Mouse (Mus musculus) intestine, embryonic 15.5 days (tissue): ENCODE results near the gene Pfdn6. TPM values are rescaled to one million over a fixed set of nuclear protein-coding genes. Genes with fewer than 3 reads are reported as not detected.

Experiments
- ATAC-seq: fragments of 200-750 bp; cut with Nextera tagmentation; 2 replicates; pipeline ENCODE4 v1.8.0; 2017; ENCODE audit warnings: moderate TSS enrichment, moderate library complexity
- H3K27ac ChIP-seq: fragments of 300-500 bp; sonication (generic); 2 replicates; pipeline ENCODE4 v1.5.1; 2015; ENCODE audit warnings: mild to moderate bottlenecking, inconsistent platforms
- H3K27me3 ChIP-seq: fragments of 300-500 bp; sonication (generic); replicated peaks from 2 replicates; pipeline ENCODE4 v1.6.1; 2015; ENCODE audit warnings: inconsistent platforms
- H3K36me3 ChIP-seq: fragments of 300-500 bp; sonication (generic); 2 replicates; pipeline ENCODE4 v1.6.1; 2015; ENCODE audit warnings: inconsistent platforms
- H3K4me1 ChIP-seq: fragments of 300-500 bp; sonication (generic); replicated peaks from 2 replicates; pipeline ENCODE4 v1.6.1; 2015; ENCODE audit warnings: inconsistent platforms
- H3K4me2 ChIP-seq: fragments of 300-500 bp; sonication (generic); replicated peaks from 2 replicates; pipeline ENCODE4 v1.6.1; 2015; ENCODE audit warnings: mild to moderate bottlenecking, inconsistent platforms
- H3K4me3 ChIP-seq: fragments of 300-500 bp; sonication (generic); replicated peaks from 2 replicates; pipeline ENCODE4 v1.5.1; 2015; ENCODE audit warnings: inconsistent platforms
- H3K9ac ChIP-seq: fragments of 300-500 bp; sonication (generic); 2 replicates; pipeline ENCODE4 v1.6.1; 2015; ENCODE audit warnings: inconsistent platforms
- H3K9me3 ChIP-seq: fragments of 300-500 bp; sonication (generic); 2 replicates; pipeline ENCODE4 v1.6.1; 2016; ENCODE audit warnings: inconsistent platforms
- WGBS: fragments of 180-500 bp; shearing (Covaris S2); methylation state at CpG from one replicate; pipeline ENCODE4 v1.1.7; 2015; 5-methylcytosine and 5-hydroxymethylcytosine counted together
- polyA plus RNA-seq: library from polyadenylated mRNA; unstranded; fragments of >200 nt; fragmentation: Nextera tagmentation; extraction: Ambion mirVana; gene quantifications from 2 replicates; pipeline ENCODE4 v1.2.1, GENCODE M21; 2015

Pfdn6 gene
- polyA plus RNA-seq, 1 experiment from 2014 or later, result 159 TPM

- Histone ChIP-seq H3K9me3 (no peaks in the 10 kb centered on the region), H3K36me3 (peaks cover 35% of the 10 kb centered on the region), H3K4me3 (peak overlapping the region; percentile 57), H3K4me2 (peak overlapping the region; percentile 77), H3K27ac (no peak overlapping the region), H3K4me1 (peaks cover 33% of the 10 kb centered on the region), H3K27me3 (no peaks in the 10 kb centered on the region), H3K9ac (peak overlapping the region; percentile 53)
- WGBS, result 74% methylated on average over 31 of the region's 31 CpGs
- no peak for ATAC-seq
Measured at GRCm38 (mm10) chr17:33916847-33917655, 23.1 kb downstream of the Pfdn6 start.

DNA sequence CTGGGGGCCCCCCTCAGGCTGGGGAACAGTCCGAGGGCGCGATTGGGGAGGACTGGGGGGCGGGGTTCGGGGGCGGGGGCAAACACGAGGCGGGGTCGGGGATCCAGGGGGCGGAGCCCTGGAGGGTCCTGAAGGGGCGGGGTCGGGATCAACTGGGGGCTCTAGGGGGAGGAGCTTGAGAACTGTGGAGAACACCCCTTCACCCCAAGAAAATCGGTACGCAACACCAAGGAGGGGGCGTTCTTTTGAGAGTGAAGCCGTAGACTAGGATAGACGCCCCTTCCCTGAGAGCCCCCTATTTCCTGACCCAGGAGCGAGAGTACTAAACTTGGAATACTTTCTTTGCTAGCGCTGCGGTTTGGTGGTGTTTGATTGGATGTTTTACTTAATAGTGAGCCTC is 23.8 kb downstream of the Pfdn6 start:
- peak overlapping the region; percentile 77 for H3K4me2 ChIP-seq
- peak overlapping the region; percentile 83 for H3K27ac ChIP-seq
- WGBS, result 2% methylated on average over 20 of the region's 20 CpGs
- peak; percentile 13 for ATAC-seq
- H3K4me1 ChIP-seq, result peaks cover 34% of the 10 kb centered on the region
- peaks cover 42% of the 10 kb centered on the region for H3K36me3 ChIP-seq
- H3K27me3 ChIP-seq, result no peaks in the 10 kb centered on the region
- peak overlapping the region; percentile 53 for H3K9ac ChIP-seq
- peak overlapping the region; percentile 57 for H3K4me3 ChIP-seq
- no peaks in the 10 kb centered on the region for H3K9me3 ChIP-seq

DNA sequence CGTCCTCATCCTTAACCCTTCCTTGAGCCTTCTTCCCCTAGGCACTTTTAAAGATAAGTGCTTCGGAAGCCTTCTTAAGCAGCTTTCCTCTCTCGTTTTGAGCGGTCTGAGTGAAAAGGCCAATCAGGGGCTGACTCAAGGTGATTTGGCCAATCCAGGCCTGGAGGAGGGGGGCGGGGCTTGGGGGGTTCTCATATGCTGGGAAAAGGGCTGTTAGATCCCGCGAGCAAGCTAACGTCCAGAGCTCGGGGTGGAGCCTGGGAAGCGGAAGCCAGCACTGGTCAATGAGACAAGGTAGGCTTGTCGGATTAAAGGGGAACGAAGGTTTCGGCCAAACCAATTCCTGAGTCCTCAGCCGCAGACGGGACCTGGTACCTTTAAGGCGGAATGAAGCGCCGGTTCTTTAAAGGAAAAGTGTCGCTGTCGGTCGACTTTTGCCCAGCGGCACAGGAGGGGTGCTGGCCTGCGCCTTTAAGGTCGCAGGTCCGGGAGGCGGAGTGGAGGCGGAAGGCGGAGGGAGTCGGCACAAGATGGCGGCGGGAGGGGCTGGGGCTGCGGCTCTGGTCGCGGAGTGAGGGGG is 24.4 kb downstream of the Pfdn6 start, which contains the start of the genes Tapbp and Zbtb22:
Gene Tapbp, plus strand, starts transcription at position 229 of the 580 bp plus-strand sequence.
Gene Zbtb22, plus strand, starts transcription at position 234 of the 580 bp plus-strand sequence.
- Histone ChIP-seq H3K36me3 (peaks cover 46% of the 10 kb centered on the region), H3K27ac (peak within 1 kb of the TSS; percentile 83), H3K9ac (peak within 1 kb of the TSS; percentile 53), H3K9me3 (no peaks in the 10 kb centered on the region), H3K4me3 (peak within 1 kb of the TSS; percentile 57), H3K4me2 (peak within 1 kb of the TSS; percentile 77), H3K4me1 (peaks cover 33% of the 10 kb centered on the region), H3K27me3 (no peaks in the 10 kb centered on the region)
- ATAC-seq, result peak; percentile 93
- WGBS, result under 1% methylated on average over 34 of the region's 34 CpGs

- H3K36me3 ChIP-seq, result peaks cover 46% of the 10 kb centered on the region
- H3K27me3 ChIP-seq, result no peaks in the 10 kb centered on the region
- H3K27ac ChIP-seq, result 0 out of 2 replicates have a peak overlapping the region, but pooled peaks have one; percentile 13
- ATAC-seq, result no peak
- peaks cover 38% of the 10 kb centered on the region for H3K4me1 ChIP-seq
- H3K4me2 ChIP-seq, result peak overlapping the region; percentile 77
- peak overlapping the region; percentile 57; the same call in 1 of the 2 replicates for H3K4me3 ChIP-seq
- no peaks in the 10 kb centered on the region for H3K9me3 ChIP-seq
- no peak overlapping the region for H3K9ac ChIP-seq
- 73% methylated on average over 13 of the region's 13 CpGs for WGBS
Measured at GRCm38 (mm10) chr17:33914969-33915391, 25.2 kb downstream of the Pfdn6 start.

DNA sequence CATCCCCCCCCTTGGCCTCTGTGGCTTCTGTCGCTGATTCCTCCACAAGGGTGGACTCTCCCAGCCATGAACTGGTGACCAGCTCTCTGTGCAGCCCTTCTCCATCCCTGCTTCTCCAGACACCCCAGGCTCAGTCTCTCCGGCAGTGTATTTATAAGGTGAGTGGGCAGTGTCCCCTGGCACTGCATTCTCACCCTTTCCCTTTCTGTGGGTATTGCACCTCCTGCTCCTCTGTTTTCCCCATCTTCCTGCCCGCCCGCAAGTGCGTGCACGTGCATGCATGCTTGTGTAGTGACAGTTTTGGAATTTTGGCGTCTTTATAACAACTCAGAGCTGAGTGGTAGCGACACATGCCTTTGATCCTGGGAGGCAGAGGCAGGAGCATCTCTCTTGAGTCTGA is 26.2 kb downstream of the Pfdn6 start:
- WGBS, result 97% methylated on average over 8 of the region's 8 CpGs
- Histone ChIP-seq H3K27ac (no peak overlapping the region), H3K27me3 (no peaks in the 10 kb centered on the region), H3K9ac (no peak overlapping the region), H3K36me3 (peaks cover 46% of the 10 kb centered on the region), H3K9me3 (no peaks in the 10 kb centered on the region), H3K4me3 (no peak overlapping the region), H3K4me2 (no peak overlapping the region), H3K4me1 (peaks cover 36% of the 10 kb centered on the region)
- no peak for ATAC-seq

- WGBS, result 90% methylated on average over 10 of the region's 10 CpGs
- ATAC-seq, result no peak
- peaks cover 32% of the 10 kb centered on the region for H3K4me1 ChIP-seq
Measured at GRCm38 (mm10) chr17:33913264-33913663, 26.9 kb downstream of the Pfdn6 start.

GRCm38 (mm10) chr17:33911813-33912414 is 28.2 kb downstream of the Pfdn6 start:
- no peak overlapping the region for H3K4me3 ChIP-seq
- no peaks in the 10 kb centered on the region for H3K9me3 ChIP-seq
- H3K4me2 ChIP-seq, result no peak overlapping the region
- H3K27ac ChIP-seq, result no peak overlapping the region
- peaks cover 32% of the 10 kb centered on the region for H3K4me1 ChIP-seq
- no peak overlapping the region for H3K9ac ChIP-seq
- no peaks in the 10 kb centered on the region for H3K27me3 ChIP-seq
- H3K36me3 ChIP-seq, result peaks cover 36% of the 10 kb centered on the region
- ATAC-seq, result no peak
- 90% methylated on average over 28 of the region's 28 CpGs for WGBS

More at GRCm38 (mm10) chr17:33913264-33913663, 26.9 kb downstream of the Pfdn6 start:
- Histone ChIP-seq H3K9ac (no peak overlapping the region), H3K4me3 (no peak overlapping the region), H3K36me3 (peaks cover 46% of the 10 kb centered on the region), H3K9me3 (no peaks in the 10 kb centered on the region), H3K4me2 (no peak overlapping the region), H3K27ac (no peak overlapping the region), H3K27me3 (no peaks in the 10 kb centered on the region)

- H3K4me2 ChIP-seq, result no peak overlapping the region
- H3K4me1 ChIP-seq, result peaks cover 27% of the 10 kb centered on the region
- no peaks in the 10 kb centered on the region for H3K9me3 ChIP-seq
- 90% methylated on average over 31 of the region's 31 CpGs for WGBS
- H3K27ac ChIP-seq, result no peak overlapping the region
- no peak for ATAC-seq
- H3K27me3 ChIP-seq, result no peaks in the 10 kb centered on the region
- H3K4me3 ChIP-seq, result no peak overlapping the region
- peaks cover 36% of the 10 kb centered on the region for H3K36me3 ChIP-seq
- H3K9ac ChIP-seq, result no peak overlapping the region
Measured at GRCm38 (mm10) chr17:33911052-33911812, 28.9 kb downstream of the Pfdn6 start.

- Histone ChIP-seq H3K4me3 (peak overlapping the region; percentile 85), H3K9me3 (no peaks in the 10 kb centered on the region), H3K9ac (peak overlapping the region; percentile 92), H3K4me2 (peak overlapping the region; percentile 88), H3K27me3 (no peaks in the 10 kb centered on the region), H3K4me1 (peaks cover 27% of the 10 kb centered on the region), H3K27ac (peak overlapping the region; percentile 92; the same call in 1 of the 2 replicates), H3K36me3 (peaks cover 36% of the 10 kb centered on the region)
- WGBS, result 42% methylated on average over 11 of the region's 11 CpGs
- ATAC-seq, result no peak
Measured at GRCm38 (mm10) chr17:33910346-33911051, 29.6 kb downstream of the Pfdn6 start.

GRCm38 (mm10) chr17:33909869-33910250 is 30.3 kb downstream of the Pfdn6 start:
- Histone ChIP-seq H3K27me3 (no peaks in the 10 kb centered on the region), H3K4me2 (peak overlapping the region; percentile 88), H3K4me3 (peak overlapping the region; percentile 85), H3K9ac (peak overlapping the region; percentile 92), H3K27ac (peak overlapping the region; percentile 92), H3K36me3 (peaks cover 32% of the 10 kb centered on the region), H3K4me1 (peaks cover 23% of the 10 kb centered on the region), H3K9me3 (no peaks in the 10 kb centered on the region)
- ATAC-seq, result peak; percentile 1; the same call in 1 of the 2 replicates
- WGBS, result 0% methylated on average over 14 of the region's 14 CpGs
